Mouse (Mus musculus): Measurements from ENCODE around the gene Smyd3.

GRCm38 (mm10) chr1:179384296-179384695, 133.5 kb downstream of the Smyd3 start:
- TF ChIP-seq CTCF (IDR thresholded peaks at IDR 0.05; ENCODE audit: extremely low read depth, insufficient read depth, low read length) = no peak
- TF ChIP-seq POLR2A (IDR thresholded peaks at IDR 0.05; ENCODE audit: extremely low read depth, insufficient read depth, low read length) = no peak
